Mouse (Mus musculus): Measurements from ENCODE around the gene Gsto1.

Gsto1 gene

DNA sequence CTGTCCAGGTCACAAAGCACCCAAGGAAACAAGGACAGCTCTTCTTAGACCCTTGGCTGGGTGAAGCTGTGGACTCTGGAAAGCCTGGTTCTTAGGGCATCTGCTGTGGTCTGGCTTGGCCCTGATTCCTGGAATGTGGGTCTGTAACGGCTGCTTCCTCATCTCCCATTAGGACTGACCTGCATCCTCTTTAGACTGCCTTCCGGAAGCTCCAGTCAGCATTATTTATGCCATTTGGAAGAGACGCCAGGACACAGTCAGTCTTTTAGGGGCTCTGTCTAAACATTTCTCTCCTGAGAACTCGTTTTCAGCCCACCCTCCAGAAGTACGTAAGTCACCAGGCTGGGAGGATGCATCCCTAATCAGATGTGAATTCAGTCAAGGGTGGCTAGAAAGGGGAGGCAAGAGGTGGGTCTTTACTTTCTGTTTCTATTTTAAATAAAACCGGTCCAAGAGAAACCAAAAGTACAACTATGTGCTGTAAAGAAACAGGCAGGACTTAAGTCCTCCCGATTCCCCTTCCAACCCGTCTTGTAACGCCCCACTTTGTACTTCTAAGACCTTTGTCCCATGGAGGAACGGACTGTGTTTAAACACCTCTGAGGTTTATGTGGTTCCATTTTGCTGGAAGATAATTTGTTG lies 35.8 kb downstream of the Gsto1 start:
- no peak for DNase-seq

DNA sequence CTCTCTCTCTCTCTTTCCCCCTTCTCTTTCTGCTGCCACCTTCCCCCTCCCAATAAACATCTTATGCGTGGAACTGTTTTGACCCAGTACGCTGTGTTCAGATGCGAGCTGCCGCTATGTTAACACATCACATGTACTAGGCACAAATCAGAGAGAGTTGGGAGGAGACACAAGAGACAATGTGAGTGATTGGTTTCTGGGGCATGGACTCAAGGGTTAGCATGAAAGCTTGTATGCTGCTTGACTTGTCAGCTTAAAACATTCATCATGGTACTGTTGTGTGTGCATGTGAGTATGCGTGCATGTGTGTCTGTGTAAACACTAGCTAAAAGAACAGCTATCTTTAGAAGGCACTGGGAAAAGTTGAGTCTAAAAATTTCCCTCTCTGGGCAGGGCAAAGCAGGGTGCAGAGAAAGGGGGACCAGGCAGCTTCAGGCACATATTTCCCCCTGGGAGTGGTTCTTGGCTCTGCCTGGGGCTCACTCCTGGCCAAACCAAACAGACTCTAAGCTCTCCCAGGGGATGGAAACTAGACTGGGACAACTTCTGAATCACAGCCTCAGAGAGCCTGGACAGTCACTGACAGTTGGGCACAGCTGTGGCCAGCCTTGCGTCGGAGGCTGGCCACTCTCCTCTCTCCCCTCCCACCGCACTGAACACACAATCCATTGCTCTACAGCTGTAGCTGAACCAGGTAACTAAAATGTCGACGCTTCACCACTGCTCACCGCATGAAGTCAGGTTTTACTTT lies 37.0 kb downstream of the Gsto1 start:
- no peak for DNase-seq

DNA sequence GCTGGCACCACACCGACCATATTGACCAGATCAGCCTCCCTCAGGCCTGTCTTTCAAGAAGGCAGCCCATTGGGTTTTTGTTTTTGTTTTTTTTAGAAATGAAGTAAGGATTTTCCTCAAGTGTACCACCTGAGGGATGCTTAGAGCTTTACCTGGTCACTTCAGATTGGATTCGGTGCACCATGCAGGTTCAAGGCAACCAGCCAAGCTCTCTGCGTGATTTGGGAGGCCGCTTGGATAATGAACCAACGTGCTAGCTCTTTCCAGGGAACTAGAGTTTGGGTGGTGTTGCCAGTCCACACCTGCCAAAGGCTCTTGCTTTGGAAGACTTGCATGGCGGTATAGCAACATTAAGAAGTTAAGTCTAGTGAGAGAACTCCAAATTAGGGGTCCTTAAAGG lies 38.3 kb downstream of the Gsto1 start:
- peak; percentile 70 to 72 for DNase-seq

DNA sequence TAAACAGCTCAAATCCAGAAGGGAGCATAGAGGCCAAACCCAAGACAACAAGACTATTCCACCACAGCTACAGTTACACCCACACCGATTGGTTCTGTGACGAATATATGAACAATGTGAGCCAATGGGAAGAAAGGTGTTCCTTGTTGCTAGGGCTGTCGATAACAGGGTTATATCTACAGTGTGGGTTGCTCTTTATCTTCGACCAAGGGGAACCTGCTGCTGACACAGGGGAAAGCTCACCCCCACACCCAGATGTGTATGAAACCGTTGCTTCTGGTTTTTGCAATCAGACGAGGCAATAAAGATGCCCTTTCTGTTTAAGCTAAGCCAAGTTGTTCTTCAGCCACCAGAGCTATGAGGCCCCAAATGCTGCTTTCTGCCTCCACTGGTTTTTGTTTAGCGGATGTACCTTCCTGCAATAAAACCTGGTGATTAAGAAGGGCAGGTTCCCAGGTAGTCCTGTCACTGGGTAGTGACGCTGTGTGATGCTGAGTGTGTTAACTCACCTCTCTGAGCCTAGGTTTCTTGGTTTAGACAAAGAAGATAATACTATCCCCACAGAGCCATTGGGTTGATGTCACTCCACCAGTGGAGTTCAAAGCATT lies 43.8 kb downstream of the Gsto1 start:
- no peak for DNase-seq

DNA sequence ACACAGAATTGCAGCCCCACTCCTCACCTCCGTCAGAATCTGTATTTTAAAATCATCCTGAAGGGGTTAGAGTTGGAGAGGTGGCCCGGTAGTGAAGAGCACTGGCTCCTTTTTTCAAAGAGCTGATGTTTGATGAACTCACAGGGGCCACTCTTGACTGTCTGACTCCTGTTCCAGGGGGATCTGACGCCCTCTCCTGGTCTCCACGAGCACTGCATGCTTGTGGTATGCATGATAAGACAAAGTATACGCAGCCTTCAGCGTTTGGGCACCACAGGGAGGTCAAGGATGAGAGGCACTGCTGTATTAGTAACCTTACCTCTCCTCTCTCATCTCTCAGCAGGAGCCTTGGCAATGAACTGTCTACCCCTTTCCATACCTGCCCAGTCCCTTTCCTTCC lies 45.2 kb downstream of the Gsto1 start:
- DNase-seq = no peak

DNA sequence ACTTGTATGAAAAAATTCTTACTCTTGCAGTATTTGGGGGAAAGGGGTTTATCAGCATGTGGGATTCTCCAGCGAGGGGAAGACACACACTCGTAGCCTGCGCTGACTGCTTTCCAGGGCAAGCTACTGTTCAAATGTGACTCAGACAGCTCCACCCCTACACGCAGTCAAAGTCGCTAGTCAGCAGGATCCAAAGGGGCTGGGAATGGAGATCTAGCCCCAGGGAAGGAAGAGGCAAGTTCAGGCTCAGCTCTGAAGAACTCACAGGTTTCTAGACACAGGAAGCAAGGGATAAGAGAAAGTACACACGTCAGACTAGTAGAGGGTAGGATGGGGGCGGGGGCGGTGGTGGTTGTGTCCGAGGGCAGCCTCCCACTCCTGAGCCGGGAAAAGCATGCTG lies 45.8 kb downstream of the Gsto1 start:
- DNase-seq = no peak

DNA sequence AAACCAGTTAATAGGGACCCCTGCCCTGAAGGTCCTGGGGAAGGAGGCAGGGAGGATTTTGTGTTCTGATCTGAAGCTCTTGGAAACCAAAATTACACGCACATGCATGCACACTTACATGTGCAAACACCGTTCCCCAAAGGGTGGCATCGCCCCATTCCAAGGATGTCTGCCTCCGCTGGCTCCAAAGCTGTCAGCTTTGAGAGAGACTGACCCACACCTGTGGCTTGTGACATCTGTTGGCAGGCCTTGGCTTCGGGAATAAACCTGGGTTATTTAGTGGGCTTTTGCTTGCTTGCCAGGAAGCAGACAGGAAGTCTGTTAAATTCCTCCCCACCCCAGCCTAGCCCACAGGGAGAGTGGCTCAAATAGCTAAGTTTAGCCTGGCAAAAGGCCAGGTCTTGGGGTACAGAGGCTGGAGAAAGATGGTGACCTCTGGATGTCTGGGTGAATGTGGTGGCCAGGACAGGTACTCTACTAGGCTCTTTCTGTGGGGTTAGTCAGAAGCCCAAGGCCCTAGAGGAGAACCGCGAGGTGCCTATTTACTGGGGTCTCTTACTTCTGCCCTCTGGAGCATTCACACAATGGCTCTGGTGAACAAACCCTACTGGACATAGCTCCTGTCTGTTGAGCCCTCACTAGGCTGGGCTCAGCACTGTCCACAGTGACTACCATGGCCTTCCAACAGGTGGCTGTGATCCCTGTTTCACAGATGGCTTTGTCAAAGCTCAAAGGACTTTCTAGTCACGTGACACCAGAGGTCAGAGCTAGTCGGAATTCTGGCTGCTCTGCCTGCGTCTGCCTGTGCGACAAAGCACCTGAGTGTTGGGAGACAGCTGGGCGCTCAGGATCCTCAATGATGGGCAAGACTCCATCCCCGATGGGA lies 47.8 kb downstream of the Gsto1 start:
- DNase-seq = peak in 1 of 2 experiments; percentile 21

DNA sequence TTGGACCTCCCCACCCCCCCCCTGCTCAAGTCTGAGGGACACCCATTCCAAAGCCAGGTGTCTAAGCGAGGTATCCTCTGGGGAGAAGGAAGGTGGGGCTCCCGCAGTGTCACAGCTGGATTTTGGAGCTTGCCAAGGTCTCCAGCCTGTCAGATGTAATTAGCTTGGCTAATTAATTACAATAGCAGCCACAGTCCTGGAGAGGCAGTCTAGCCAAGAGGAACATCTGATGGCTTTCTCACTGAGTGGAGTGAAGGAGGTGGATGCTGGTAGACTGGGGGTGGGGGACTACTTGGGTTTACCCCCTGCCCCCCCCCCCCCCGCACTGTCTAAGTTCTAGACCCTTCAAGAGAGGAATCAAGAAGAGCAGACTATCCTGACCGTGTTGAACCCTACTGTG lies 48.9 kb downstream of the Gsto1 start:
- peak; percentile 34 to 35 for DNase-seq

DNA sequence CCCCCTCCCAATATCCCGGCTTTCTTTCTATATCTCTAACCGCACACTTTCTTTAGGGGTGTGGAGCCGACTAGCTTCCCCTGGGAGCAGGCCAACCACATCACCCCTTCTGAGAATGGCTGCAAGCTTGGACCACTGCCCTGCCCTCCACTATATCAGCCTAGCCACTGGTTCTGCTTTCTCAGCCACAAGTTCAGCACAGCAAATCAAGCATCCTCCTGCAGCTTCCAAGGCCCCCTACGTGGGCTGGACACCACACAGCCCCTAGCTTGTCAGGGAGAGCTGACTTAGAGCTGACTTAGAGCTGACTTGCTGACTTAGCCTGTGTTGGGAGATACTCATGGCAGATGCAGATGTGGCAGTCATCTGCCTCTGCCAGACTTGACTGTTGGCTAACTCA lies 50.3 kb downstream of the Gsto1 start:
- no peak for DNase-seq

DNA sequence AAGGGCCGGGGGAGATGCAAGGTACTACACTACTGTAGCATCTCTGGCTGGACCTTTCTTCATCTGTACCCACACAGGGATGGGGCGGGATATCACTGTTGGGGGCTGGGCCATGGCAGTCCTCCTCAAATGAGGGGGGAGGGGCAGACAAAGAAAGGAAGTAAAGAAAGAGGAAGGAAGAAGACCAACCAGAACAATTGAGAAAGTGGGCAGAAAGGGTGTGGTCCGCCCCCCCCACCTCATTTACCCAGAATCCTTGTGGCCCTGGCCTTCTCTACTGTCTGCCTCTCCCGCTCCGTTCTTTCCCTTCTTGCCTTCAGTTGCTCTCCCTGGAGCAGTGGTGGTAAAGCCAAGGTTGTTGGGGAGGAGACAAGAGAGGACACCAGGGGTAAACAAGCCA lies 50.8 kb downstream of the Gsto1 start:
- DNase-seq = no peak

DNA sequence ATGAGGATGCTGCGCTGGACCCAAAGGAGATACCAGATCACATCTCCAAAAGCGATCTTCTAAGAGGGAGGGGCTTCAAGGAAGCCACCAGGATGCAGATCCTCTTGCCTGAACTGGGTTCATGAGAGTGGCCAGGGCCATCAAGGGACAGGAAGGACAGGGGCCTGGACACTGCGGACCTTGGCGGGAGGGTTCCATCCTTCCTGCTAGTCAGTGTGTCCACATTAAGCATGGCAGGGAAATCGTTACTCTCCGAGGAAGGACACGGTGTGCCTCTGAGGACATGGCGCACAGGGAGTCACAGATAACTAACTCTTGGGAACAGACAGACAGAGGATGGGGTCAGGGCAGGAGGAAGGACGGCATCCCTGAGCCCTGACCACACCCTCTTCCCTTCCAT lies 52.8 kb downstream of the Gsto1 start:
- no peak for DNase-seq

DNA sequence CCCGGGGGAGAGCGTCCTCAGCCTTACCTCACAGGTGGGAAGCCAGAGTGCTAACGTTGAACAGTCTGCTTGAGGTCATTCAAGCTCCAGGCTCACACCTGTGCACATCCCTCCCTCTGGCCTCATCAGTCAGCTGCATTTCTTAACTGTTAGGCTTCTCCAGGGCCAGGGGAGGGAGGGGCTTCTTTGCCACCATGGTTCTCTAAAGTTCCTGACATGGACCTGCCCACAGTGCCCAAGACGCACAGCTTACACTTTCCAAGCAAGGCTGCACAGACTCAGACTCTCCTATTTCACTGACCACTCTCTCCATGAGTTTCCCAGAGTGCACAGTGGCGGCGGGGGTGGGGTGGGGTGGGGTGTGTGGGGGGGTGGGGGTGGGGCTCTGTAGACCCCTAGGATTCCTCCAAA lies 54.2 kb downstream of the Gsto1 start:
- DNase-seq = no peak

DNA sequence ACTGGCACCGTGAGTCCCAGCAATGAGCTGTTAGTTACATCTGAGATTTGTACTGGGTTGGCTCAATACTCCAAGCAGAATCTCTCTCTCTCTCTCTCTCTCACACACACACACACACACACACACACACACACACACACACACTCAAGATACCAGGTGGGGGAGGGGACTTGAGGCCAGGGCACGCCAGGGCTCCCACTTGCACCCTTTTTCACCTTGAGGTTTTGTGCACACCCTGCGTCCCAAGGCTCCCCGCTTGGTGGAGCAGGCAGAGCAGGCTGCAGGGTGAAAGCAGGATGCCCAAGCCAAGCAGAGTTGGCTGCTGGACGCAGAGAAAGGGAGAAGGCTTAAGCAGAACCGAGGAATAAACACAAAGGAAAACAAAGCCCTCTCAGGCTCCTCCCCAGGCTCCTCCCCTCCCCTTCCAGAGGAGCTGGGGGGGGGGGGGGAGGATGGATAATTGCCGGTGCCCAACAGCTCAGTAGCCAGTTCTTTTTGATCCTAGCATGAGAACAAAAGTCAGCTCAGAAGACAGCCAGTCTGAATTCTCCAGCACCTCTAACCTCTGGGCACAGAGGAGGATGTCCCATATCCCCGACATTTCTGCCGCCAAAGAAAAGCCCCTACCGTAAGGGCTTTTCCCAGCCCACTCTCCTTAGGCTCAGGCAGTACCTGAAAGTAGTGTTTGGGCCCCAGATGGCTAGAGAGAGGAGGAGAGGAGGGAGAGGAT lies 54.8 kb downstream of the Gsto1 start:
- DNase-seq = peak; percentile 34 to 39

DNA sequence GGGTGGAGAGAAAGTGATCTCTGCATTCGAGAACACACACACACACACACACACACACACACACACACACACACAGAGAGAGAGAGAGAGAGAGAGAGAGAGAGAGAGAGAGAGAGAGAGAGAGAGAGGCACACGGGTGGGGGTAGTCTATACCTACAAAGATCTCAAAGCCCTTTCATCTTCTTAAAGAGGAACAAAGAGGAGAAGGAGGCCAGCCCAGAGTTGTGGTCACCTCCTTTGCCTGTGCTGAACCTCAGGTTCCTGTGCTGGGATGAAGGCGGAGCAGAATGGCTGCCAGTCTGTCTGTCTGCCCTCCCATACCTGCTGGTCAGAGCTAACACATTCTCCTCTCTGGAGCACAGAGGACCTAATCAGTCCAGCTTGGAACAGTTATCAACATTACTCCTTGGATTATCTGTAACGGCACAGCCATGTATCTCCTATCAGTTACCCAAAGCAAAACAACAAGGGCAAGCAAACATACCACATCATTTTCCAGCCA lies 55.4 kb downstream of the Gsto1 start:
- no peak for DNase-seq

DNA sequence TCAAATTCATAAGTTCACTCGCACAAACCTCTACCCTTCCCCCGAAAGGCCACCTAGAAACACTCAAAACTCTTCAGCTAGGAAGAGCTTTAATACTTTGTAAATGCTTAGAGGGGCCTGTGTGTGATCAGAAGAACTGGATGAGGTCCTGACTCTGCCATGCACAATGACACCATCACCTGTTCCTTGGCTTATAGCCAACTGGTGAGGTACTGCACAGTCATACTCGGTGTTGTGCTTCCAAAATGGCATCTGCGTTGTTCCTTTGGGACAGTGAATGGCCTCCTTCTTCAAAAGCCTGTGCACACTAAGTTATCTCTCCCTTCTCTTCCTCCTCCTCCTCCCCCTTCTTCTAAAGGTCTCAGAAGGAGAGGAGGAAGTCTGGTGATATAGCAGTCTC lies 56.0 kb downstream of the Gsto1 start:
- no peak for DNase-seq

DNA sequence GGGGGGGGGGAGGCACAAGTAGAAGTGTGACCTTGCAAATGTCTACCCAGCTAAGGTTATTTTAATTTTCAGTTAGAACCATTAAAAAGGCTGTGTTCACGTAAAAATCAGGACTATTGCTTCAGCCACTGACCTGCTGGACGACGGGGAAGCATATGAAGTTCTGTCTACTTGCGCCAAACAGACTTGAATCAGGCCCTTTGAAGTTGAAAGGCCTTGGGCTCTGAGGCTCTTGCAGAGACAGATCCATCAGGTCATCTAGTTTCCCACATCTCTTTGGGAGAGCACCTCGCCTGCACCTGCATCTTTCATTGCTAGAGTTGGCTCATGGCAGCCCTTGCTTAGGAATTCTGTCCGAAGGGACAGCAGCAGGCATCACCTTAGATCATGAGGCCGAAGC lies 58.6 kb downstream of the Gsto1 start:
- DNase-seq = no peak

DNA sequence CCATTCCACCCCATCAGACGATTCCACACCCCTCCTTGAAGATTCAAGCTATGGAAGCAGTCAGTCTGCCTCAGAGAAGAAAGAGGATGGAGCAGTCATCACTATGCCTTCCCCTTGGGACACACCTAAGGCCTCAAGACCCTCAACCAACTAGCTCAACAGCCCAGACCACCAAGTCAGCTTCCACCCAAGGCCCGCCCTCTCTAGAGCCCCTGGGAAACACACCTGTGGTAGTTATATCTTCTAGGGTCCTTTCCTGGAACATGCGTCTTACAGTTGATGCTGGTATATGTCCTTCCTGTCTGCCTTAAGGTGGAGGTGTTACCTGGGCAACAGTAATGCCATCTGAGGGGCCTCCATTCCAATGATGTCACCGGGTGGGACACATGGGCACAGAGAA lies 59.4 kb downstream of the Gsto1 start:
- no peak for DNase-seq

Data from cerebellum, postnatal 10 days (tissue).